Mouse (Mus musculus) cortical plate, adult 2 months (tissue): ENCODE data around the gene Ccn5. TPM values are rescaled to one million over a fixed set of nuclear protein-coding genes. Genes with fewer than 3 reads are reported as not detected.

ENCODE experiments used
- H3K27ac ChIP-seq: fragments of 200-500 bp; 2 replicates; pipeline ENCODE4 v1.5.1; 2012; ENCODE audit warnings: low read length, control low read depth, inconsistent platforms; ENCODE audit not compliant: insufficient read depth
- H3K4me1 ChIP-seq: fragments of 200-500 bp; 2 replicates; pipeline ENCODE4 v1.6.1; 2011; ENCODE audit warnings: low read length; ENCODE audit not compliant: control insufficient read depth, insufficient read depth
- H3K4me3 ChIP-seq: fragments of 200-500 bp; 2 replicates; pipeline ENCODE4 v1.5.1; 2011; ENCODE audit warnings: mild to moderate bottlenecking, low read length, control low read depth; ENCODE audit not compliant: insufficient read depth
- CTCF ChIP-seq: fragments of 200-500 bp; IDR thresholded peaks from 2 replicates; pipeline ENCODE4 v1.5.1; 2011; ENCODE audit warnings: mild to moderate bottlenecking, control low read depth, low read length; ENCODE audit not compliant: insufficient read depth; ENCODE audit errors: extremely low read depth
- POLR2A ChIP-seq: fragments of 200-500 bp; IDR thresholded peaks from 2 replicates; pipeline ENCODE4 v1.6.1; 2011; ENCODE audit warnings: mild to moderate bottlenecking, low read length, control low read depth; ENCODE audit not compliant: insufficient read depth; ENCODE audit errors: extremely low read depth
- polyA plus RNA-seq: library from polyadenylated mRNA; depleted of rRNA; stranded (reverse); fragments of >200 nt; gene quantifications from 2 replicates; pipeline ENCODE4 v1.2.3, GENCODE M21; 2012; rRNA removed

Gene Ccn5
- 0.08 and 0.42 TPM in 2 replicates for polyA plus RNA-seq

GRCm38 (mm10) chr2:163820607-163821006 lies at the start of gene Ccn5:
TSS of gene Ccn5 (plus strand) at chr2:163820861.
- TF ChIP-seq POLR2A, result no peak
- TF ChIP-seq CTCF, result no peak
- Histone ChIP-seq H3K4me1 (no peaks in the 10 kb centered on the region), H3K4me3 (no peak within 1 kb of the TSS), H3K27ac (no peak within 1 kb of the TSS)

- H3K4me3 ChIP-seq, result no peak overlapping the region
- H3K27ac ChIP-seq, result no peak overlapping the region
- no peaks in the 10 kb centered on the region for H3K4me1 ChIP-seq
- TF ChIP-seq CTCF, result no peak
- TF ChIP-seq POLR2A, result no peak
These were observed 44.0 kb upstream of the Ccn5 start for GRCm38 (mm10) chr2:163776661-163777060.

- TF ChIP-seq CTCF, result no peak
- no peaks in the 10 kb centered on the region for H3K4me1 ChIP-seq
- no peak overlapping the region for H3K4me3 ChIP-seq
- H3K27ac ChIP-seq, result no peak overlapping the region
These were observed 43.6 kb upstream of the Ccn5 start for GRCm38 (mm10) chr2:163777061-163777460.

GRCm38 (mm10) chr2:163778896-163779295 lies 41.8 kb upstream of the Ccn5 start:
- no peak overlapping the region for H3K27ac ChIP-seq
- H3K4me1 ChIP-seq, result no peaks in the 10 kb centered on the region
- no peak overlapping the region for H3K4me3 ChIP-seq
- no peak for TF ChIP-seq CTCF
- TF ChIP-seq POLR2A, result no peak

- no peaks in the 10 kb centered on the region for H3K4me1 ChIP-seq
- no peak for TF ChIP-seq POLR2A
- no peak for TF ChIP-seq CTCF
- no peak overlapping the region for H3K27ac ChIP-seq
- no peak overlapping the region for H3K4me3 ChIP-seq
These were observed 37.3 kb upstream of the Ccn5 start for GRCm38 (mm10) chr2:163783368-163783767.

- Histone ChIP-seq H3K4me1 (no peaks in the 10 kb centered on the region), H3K27ac (no peak overlapping the region), H3K4me3 (no peak overlapping the region)
- TF ChIP-seq POLR2A (no peak), CTCF (no peak)
These were observed 36.8 kb upstream of the Ccn5 start for GRCm38 (mm10) chr2:163783901-163784300.

- TF ChIP-seq POLR2A (no peak), CTCF (no peak)
- H3K27ac ChIP-seq, result no peak overlapping the region
- H3K4me1 ChIP-seq, result no peaks in the 10 kb centered on the region
- no peak overlapping the region for H3K4me3 ChIP-seq
These were observed 33.6 kb upstream of the Ccn5 start for GRCm38 (mm10) chr2:163787086-163787485.

GRCm38 (mm10) chr2:163787709-163788108 lies 33.0 kb upstream of the Ccn5 start:
- H3K4me3 ChIP-seq, result no peak overlapping the region
- H3K4me1 ChIP-seq, result no peaks in the 10 kb centered on the region
- TF ChIP-seq POLR2A (no peak), CTCF (peak; percentile 77)
- H3K27ac ChIP-seq, result no peak overlapping the region

- Histone ChIP-seq H3K4me1 (no peaks in the 10 kb centered on the region), H3K4me3 (no peak overlapping the region), H3K27ac (no peak overlapping the region)
- TF ChIP-seq CTCF (peak; percentile 80), POLR2A (no peak)
These were observed 32.2 kb upstream of the Ccn5 start for GRCm38 (mm10) chr2:163788484-163788883.

GRCm38 (mm10) chr2:163798411-163798810 lies 22.2 kb upstream of the Ccn5 start:
- no peak for TF ChIP-seq POLR2A
- no peak for TF ChIP-seq CTCF
- H3K27ac ChIP-seq, result no peak overlapping the region
- no peak overlapping the region for H3K4me3 ChIP-seq
- no peaks in the 10 kb centered on the region for H3K4me1 ChIP-seq

- Histone ChIP-seq H3K27ac (no peak overlapping the region), H3K4me1 (no peaks in the 10 kb centered on the region), H3K4me3 (no peak overlapping the region)
- no peak for TF ChIP-seq POLR2A
- no peak for TF ChIP-seq CTCF
These were observed 19.8 kb upstream of the Ccn5 start for GRCm38 (mm10) chr2:163800832-163801231.
